Mouse (Mus musculus) heart, embryonic 15.5 days (tissue): Measurements from ENCODE around the gene Armh3. TPM values are rescaled to one million over a fixed set of nuclear protein-coding genes. Genes with fewer than 3 reads are reported as not detected.

Experiments used
- ATAC-seq: fragments of 200-750 bp; cut with Nextera tagmentation; replicated peaks from 2 replicates; pipeline ENCODE4 v1.8.0; 2017; ENCODE audit warnings: low read depth, moderate TSS enrichment; ENCODE audit not compliant: insufficient number of reproducible peaks, insufficient read depth, low FRiP score
- H3K27ac ChIP-seq: fragments of 300-500 bp; sonication (generic); 2 replicates; pipeline ENCODE4 v1.5.1; 2015; ENCODE audit warnings: mild to moderate bottlenecking, inconsistent platforms
- H3K27me3 ChIP-seq: fragments of 300-500 bp; sonication (generic); 2 replicates; pipeline ENCODE4 v1.6.1; 2015; ENCODE audit warnings: inconsistent platforms
- H3K36me3 ChIP-seq: fragments of 300-500 bp; sonication (generic); 2 replicates; pipeline ENCODE4 v1.6.1; 2015; ENCODE audit warnings: mild to moderate bottlenecking, inconsistent platforms
- H3K4me1 ChIP-seq: fragments of 300-500 bp; sonication (generic); replicated peaks from 2 replicates; pipeline ENCODE4 v1.6.1; 2015; ENCODE audit warnings: inconsistent platforms
- H3K4me2 ChIP-seq: fragments of 300-500 bp; sonication (generic); 2 replicates; pipeline ENCODE4 v1.6.1; 2015; ENCODE audit warnings: inconsistent platforms, mild to moderate bottlenecking, moderate library complexity
- H3K4me3 ChIP-seq: fragments of 300-500 bp; sonication (generic); 2 replicates; pipeline ENCODE4 v1.5.1; 2015; ENCODE audit warnings: mild to moderate bottlenecking, inconsistent platforms
- H3K9ac ChIP-seq: fragments of 300-500 bp; sonication (generic); 2 replicates; pipeline ENCODE4 v1.6.1; 2015; ENCODE audit warnings: mild to moderate bottlenecking, inconsistent platforms
- H3K9me3 ChIP-seq: fragments of 300-500 bp; sonication (generic); replicated peaks from 2 replicates; pipeline ENCODE4 v1.6.1; 2016; ENCODE audit warnings: inconsistent platforms
- WGBS: fragments of 180-500 bp; shearing (Covaris S2); methylation state at CpG from one replicate; pipeline ENCODE4 v1.1.7; 2015; ENCODE audit warnings: mixed read lengths; 5-methylcytosine and 5-hydroxymethylcytosine counted together
- polyA plus RNA-seq: library from polyadenylated mRNA; unstranded; fragments of >200 nt; fragmentation: Nextera tagmentation; extraction: Ambion mirVana; gene quantifications from 2 replicates; pipeline ENCODE4 v1.2.1, GENCODE M21; 2015

The Armh3 gene
- polyA plus RNA-seq, 1 experiment from 2014 or later: 12.2 TPM

DNA sequence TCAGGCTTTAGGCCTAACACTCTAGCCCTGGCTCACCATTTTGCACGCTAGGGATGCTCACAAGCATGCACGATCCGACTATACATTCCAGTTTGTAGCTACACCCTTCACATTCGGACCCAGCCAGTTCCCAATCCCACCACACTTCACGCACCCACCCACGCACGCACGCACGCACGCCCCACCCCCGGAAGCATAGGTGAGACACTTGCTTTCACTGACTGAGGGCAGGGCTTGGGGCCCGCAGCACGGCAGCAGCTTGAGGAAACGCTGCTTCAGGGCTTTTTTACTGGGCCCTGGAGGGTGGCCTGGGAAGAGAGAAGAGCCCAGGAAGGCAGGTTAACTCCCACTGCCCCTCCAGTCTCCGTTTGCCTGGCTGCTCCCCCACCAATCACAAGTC is 201.4 kb downstream of the Armh3 start:
- no peaks in the 10 kb centered on the region for H3K36me3 ChIP-seq
- 75% methylated on average over 15 of the region's 15 CpGs for WGBS
- no peak overlapping the region for H3K4me2 ChIP-seq
- H3K27me3 ChIP-seq: no peaks in the 10 kb centered on the region
- no peak overlapping the region for H3K9ac ChIP-seq
- peaks cover 5% of the 10 kb centered on the region; the same call in 1 of the 2 replicates for H3K4me1 ChIP-seq
- no peaks in the 10 kb centered on the region for H3K9me3 ChIP-seq
- no peak for ATAC-seq
- no peak overlapping the region for H3K4me3 ChIP-seq
- no peak overlapping the region for H3K27ac ChIP-seq

GRCm38 (mm10) chr19:45796061-45796556 is 202.2 kb downstream of the Armh3 start:
- Histone ChIP-seq H3K4me3 (no peak overlapping the region), H3K27me3 (no peaks in the 10 kb centered on the region), H3K36me3 (no peaks in the 10 kb centered on the region), H3K9ac (no peak overlapping the region), H3K4me1 (peaks cover 5% of the 10 kb centered on the region; the same call in 1 of the 2 replicates), H3K27ac (no peak overlapping the region), H3K4me2 (peak overlapping the region; percentile 49), H3K9me3 (no peaks in the 10 kb centered on the region)
- 14% methylated on average over 15 of the region's 15 CpGs for WGBS
- no peak; the same call in 1 of the 2 replicates for ATAC-seq

DNA sequence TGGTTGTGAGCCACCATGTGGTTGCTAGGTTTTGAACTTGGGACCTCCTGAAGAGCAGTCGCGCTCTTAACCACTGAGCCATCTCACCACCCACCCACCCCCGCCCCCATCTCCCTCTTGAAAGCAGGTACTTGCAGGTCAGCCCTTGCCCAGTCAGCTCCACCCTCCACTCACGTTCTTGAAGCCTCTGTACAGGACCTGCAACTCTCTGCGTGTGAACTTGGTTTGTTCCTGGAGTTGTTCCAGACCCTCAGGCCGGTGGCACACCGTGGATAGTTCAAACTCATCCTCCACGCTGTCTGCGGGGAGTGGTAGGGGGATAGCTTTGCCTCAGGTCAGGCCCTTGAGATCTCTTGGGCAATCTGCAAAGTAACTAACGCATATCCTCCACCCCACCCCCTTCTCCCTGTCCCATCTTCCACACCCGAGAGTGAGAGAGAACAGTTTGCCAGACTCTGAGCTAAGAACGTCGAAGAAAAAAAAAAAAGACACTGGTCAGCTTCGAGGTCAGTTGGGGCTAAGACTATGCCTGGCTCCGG is 202.8 kb downstream of the Armh3 start:
- Histone ChIP-seq H3K9me3 (no peaks in the 10 kb centered on the region), H3K9ac (no peak overlapping the region), H3K27me3 (no peaks in the 10 kb centered on the region), H3K4me1 (peaks cover 5% of the 10 kb centered on the region; the same call in 1 of the 2 replicates), H3K27ac (no peak overlapping the region), H3K4me2 (peak overlapping the region; percentile 49; the same call in 1 of the 2 replicates), H3K36me3 (no peaks in the 10 kb centered on the region), H3K4me3 (no peak overlapping the region)
- 20% methylated on average over 15 of the region's 15 CpGs for WGBS
- ATAC-seq: no peak

DNA sequence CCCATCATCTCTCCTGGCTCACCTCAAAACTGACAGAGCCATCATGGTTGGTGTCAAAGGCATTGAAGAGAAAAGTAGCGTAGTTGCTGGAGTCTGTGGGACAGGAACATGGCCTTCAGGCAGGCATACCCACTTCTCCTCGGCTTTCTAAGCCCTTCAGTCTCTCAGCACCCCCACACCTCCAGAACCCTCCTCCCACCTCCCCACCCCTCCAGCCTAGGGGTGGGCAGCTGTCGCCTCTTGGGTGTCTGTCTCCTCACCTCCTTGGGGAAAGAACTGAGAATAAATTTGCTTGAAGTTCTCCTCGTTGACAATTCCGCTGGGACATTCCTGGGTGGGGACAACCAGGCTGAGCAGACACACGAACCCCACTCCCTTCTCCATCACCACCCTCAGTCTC is 203.6 kb downstream of the Armh3 start:
- no peak overlapping the region for H3K4me3 ChIP-seq
- no peak overlapping the region for H3K9ac ChIP-seq
- no peaks in the 10 kb centered on the region for H3K9me3 ChIP-seq
- H3K4me2 ChIP-seq: no peak overlapping the region
- no peak overlapping the region for H3K27ac ChIP-seq
- no peaks in the 10 kb centered on the region for H3K36me3 ChIP-seq
- 71% methylated on average over 6 of the region's 6 CpGs for WGBS
- ATAC-seq: no peak
- H3K27me3 ChIP-seq: no peaks in the 10 kb centered on the region
- H3K4me1 ChIP-seq: peaks cover 5% of the 10 kb centered on the region; the same call in 1 of the 2 replicates

DNA sequence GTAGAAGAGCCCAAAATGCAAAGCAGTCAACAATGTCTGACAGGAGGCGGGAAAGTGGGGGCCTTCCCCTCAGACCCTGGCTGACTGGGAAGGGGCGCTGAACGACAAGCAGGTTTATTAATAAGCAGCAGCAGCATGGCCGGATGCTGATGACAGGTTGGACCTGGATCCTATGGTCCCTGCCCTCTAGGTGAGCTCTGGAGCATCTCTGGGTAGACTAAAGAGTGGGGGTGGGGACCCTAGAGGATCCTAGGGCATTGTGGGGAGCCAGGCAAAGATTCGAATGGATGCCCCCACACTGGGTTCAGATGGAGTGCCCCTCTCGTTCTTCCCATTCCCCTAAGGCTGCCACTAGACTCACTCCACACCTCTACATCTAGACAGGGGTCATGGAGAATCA is 205.9 kb downstream of the Armh3 start:
- no peak for ATAC-seq

DNA sequence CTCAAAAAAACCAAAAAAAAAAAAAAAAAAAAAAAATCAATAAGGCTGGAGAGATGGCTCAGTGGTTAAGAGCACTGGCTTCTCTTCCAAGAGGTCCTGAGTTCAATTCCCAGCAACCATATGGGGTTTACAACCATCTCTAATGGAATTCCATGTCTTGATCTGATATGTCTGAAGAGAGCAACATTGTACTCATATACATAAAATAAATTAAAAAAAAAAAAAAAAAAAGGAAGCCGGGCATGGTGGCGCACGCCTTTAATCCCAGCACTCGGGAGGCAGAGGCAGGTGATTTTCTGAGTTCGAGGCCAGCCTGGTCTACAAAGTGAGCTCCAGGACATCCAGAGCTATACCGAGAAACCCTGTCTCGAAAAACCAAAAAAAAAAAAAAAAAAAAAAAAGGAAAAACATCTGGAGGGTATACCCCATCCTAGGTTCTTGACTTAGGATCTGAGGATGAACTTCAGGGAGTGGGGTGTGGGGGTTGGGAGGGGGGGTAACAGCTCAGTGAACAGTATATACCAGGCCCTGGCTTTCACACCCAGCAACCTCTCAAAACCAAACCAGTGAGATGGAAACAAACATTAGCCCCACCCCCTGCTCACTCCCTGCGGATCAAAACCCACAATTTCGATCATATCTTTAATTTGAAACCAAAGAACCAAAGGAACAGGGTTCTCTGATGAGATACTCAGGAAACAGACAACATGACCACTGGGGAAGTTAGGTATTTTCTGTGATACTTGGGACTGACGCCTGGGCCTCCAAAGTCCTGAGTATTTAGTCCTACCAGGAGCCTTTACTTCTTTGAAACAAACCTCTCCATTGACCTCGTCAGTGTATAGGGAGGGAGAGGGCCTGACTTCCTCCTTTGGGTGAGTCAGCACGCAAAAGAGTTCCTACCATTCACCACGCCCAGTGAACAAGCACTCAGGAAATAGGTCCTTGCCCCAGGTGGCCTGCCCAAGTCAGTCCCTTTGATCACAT is 208.1 kb downstream of the Armh3 start:
- 0 out of 2 replicates have a peak, but pooled peaks cover 5% of the 10 kb centered on the region for H3K4me1 ChIP-seq
- H3K4me2 ChIP-seq: no peak overlapping the region
- no peaks in the 10 kb centered on the region for H3K9me3 ChIP-seq
- WGBS: 74% methylated on average over 13 of the region's 13 CpGs
- H3K9ac ChIP-seq: no peak overlapping the region
- H3K27me3 ChIP-seq: no peaks in the 10 kb centered on the region
- ATAC-seq: no peak
- H3K4me3 ChIP-seq: no peak overlapping the region
- H3K27ac ChIP-seq: no peak overlapping the region
- H3K36me3 ChIP-seq: no peaks in the 10 kb centered on the region

More for the DNA sequence above, 205.9 kb downstream of the Armh3 start:
- Histone ChIP-seq H3K27me3 (no peaks in the 10 kb centered on the region), H3K9ac (no peak overlapping the region), H3K36me3 (no peaks in the 10 kb centered on the region), H3K9me3 (no peaks in the 10 kb centered on the region), H3K4me1 (peaks cover 5% of the 10 kb centered on the region; the same call in 1 of the 2 replicates), H3K4me2 (no peak overlapping the region), H3K27ac (no peak overlapping the region), H3K4me3 (no peak overlapping the region)
- 81% methylated on average over 6 of the region's 6 CpGs for WGBS

DNA sequence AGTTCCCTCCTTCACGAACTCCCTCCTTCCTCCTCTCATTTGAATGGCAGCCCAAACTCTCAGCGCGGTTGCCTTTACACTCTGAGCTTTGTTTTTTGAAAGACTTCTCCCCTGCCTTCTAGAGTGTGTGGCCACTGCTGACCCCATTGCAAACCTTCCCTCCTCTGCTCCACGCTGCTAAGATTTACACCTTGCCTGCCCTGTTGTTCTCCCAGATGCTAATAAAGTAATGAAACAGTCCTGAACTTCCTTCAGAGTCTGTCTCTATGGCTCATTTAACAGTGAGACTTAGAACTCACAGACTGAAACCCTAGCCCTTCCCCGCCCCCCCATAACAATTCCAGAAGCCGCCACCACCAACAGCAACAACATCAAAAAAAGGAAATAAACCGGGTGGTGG is 208.9 kb downstream of the Armh3 start:
- Histone ChIP-seq H3K36me3 (no peaks in the 10 kb centered on the region), H3K27me3 (no peaks in the 10 kb centered on the region), H3K4me1 (0 out of 2 replicates have a peak, but pooled peaks cover 5% of the 10 kb centered on the region), H3K4me2 (no peak overlapping the region), H3K27ac (no peak overlapping the region), H3K9ac (no peak overlapping the region), H3K9me3 (no peaks in the 10 kb centered on the region), H3K4me3 (no peak overlapping the region)
- WGBS: 80% methylated on average over 7 of the region's 7 CpGs
- no peak for ATAC-seq

DNA sequence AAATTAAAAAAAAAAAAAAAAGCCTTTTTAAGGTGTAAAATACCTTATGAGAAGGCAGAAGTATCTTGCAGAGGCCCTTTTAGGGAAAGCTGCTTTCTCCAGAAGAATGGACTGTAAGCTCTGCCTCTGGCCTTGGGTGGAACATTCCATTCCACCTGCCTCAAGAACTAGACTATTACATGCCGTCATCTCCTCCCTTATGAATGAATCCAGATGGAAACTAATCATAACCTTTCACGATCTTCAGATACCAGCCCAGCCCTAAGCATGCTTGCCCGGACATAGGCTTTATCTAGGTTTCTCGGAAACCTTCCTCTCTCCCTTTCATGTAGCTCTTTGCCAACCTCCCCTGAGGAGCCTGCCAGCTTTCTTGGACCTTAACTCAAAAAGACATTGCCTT is 210.0 kb downstream of the Armh3 start:
- ATAC-seq: no peak
- Histone ChIP-seq H3K9ac (no peak overlapping the region), H3K27ac (no peak overlapping the region), H3K9me3 (no peaks in the 10 kb centered on the region), H3K27me3 (no peaks in the 10 kb centered on the region), H3K36me3 (no peaks in the 10 kb centered on the region), H3K4me2 (no peak overlapping the region), H3K4me1 (peaks cover 9% of the 10 kb centered on the region; the same call in 1 of the 2 replicates), H3K4me3 (no peak overlapping the region)
- WGBS: 37% methylated on average over 4 of the region's 4 CpGs

GRCm38 (mm10) chr19:45787450-45787849 is 210.8 kb downstream of the Armh3 start:
- Histone ChIP-seq H3K4me2 (no peak overlapping the region), H3K27me3 (no peaks in the 10 kb centered on the region), H3K27ac (no peak overlapping the region), H3K9me3 (no peaks in the 10 kb centered on the region), H3K4me3 (no peak overlapping the region), H3K4me1 (peaks cover 4% of the 10 kb centered on the region; the same call in 1 of the 2 replicates), H3K9ac (no peak overlapping the region), H3K36me3 (no peaks in the 10 kb centered on the region)
- WGBS: 66% methylated on average over 3 of the region's 3 CpGs
- ATAC-seq: no peak

GRCm38 (mm10) chr19:45785470-45785869 is 212.8 kb downstream of the Armh3 start:
- Histone ChIP-seq H3K9me3 (no peaks in the 10 kb centered on the region), H3K4me1 (peaks cover 21% of the 10 kb centered on the region), H3K9ac (no peak overlapping the region), H3K4me3 (no peak overlapping the region), H3K4me2 (no peak overlapping the region), H3K27me3 (no peaks in the 10 kb centered on the region), H3K36me3 (no peaks in the 10 kb centered on the region), H3K27ac (no peak overlapping the region)
- 64% methylated on average over 3 of the region's 3 CpGs for WGBS
- no peak for ATAC-seq

GRCm38 (mm10) chr19:45783933-45784576 is 214.2 kb downstream of the Armh3 start:
- Histone ChIP-seq H3K4me3 (peak overlapping the region; percentile 78), H3K27me3 (no peaks in the 10 kb centered on the region), H3K36me3 (peaks cover 5% of the 10 kb centered on the region; the same call in 1 of the 2 replicates), H3K4me1 (peaks cover 32% of the 10 kb centered on the region), H3K4me2 (peak overlapping the region; percentile 61), H3K9ac (peak overlapping the region; percentile 27; the same call in 1 of the 2 replicates), H3K27ac (peak overlapping the region; percentile 62), H3K9me3 (no peaks in the 10 kb centered on the region)
- WGBS: 30% methylated on average over 17 of the region's 17 CpGs
- ATAC-seq: no peak
